Mouse (Mus musculus): ENCODE data around the gene Cd47. TPM values are rescaled to one million over a fixed set of nuclear protein-coding genes. Genes with fewer than 3 reads are reported as not detected.

The Cd47 gene
- polyA plus RNA-seq, 1 experiment from 2014 or later = 98.2 TPM

GRCm38 (mm10) chr16:49937218-49938165 lies 137.2 kb downstream of the Cd47 start:
- ATAC-seq = no peak
- no peak overlapping the region for H3K9ac ChIP-seq (ENCODE audit: low read depth, low read length)
- H3K27me3 ChIP-seq (replicated peaks; ENCODE audit: control insufficient read depth, insufficient read depth, low read length) = no peaks in the 10 kb centered on the region
- H3K4me3 ChIP-seq (ENCODE audit: low read depth, low read length) = no peak overlapping the region
- no peak overlapping the region for H3K27ac ChIP-seq (ENCODE audit: low read depth, low read length)
- no peaks in the 10 kb centered on the region for H3K9me3 ChIP-seq (ENCODE audit: control insufficient read depth)
- 51% methylated on average over 11 of the region's 11 CpGs for WGBS
- TF ChIP-seq CTCF (IDR thresholded peaks at IDR 0.05; ENCODE audit: low read depth) = no peak
- no peaks in the 10 kb centered on the region for H3K36me3 ChIP-seq (ENCODE audit: control insufficient read depth, insufficient read depth)
- H3K4me1 ChIP-seq (replicated peaks; ENCODE audit: control insufficient read depth, insufficient read depth, low read length) = peaks cover 5% of the 10 kb centered on the region
- H3K4me2 ChIP-seq (replicated peaks; ENCODE audit: low read depth) = no peak overlapping the region

DNA sequence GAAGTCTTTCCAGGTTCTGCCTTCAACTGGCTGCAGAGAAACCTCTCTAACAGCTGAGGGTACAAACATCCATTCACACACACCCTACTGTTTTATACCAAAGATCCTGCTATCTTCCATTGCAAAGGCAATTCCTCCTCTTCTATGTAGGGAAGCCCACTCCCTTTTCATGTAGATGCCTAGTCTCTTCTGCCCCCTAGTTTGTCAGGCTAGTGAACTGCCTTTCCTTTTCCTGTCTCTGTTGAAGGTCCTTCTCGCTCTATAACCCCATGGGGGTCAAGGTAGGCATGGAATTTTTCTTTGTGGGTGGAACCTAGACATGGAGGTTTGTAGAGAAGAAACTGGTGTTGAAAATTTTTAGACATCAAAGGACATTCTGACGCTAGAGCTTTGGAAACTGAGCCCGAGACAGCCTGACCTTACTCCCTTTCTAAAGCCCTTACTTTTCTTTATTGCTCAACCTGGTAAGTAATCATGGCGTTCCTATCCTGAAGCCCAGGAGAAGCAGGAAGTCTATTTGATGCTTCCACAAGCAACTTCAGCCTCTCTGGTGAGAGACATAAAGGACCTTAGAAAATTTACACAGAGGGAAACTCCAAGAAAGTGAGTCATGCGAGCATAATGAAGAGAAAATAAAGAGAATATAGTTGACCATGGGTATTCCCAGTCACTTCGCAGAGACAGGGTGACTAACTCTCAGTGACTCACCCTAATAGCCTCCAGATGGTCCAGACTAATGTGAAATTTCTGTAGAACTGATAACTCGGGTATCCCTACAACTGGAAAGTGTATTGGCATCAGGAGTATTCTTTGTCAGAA lies 138.4 kb downstream of the Cd47 start:
- no peaks in the 10 kb centered on the region for H3K9me3 ChIP-seq (ENCODE audit: control insufficient read depth)
- ATAC-seq = peak; percentile 47; the same call in 1 of the 2 replicates
- 80% methylated on average over 7 of the region's 7 CpGs for WGBS

DNA sequence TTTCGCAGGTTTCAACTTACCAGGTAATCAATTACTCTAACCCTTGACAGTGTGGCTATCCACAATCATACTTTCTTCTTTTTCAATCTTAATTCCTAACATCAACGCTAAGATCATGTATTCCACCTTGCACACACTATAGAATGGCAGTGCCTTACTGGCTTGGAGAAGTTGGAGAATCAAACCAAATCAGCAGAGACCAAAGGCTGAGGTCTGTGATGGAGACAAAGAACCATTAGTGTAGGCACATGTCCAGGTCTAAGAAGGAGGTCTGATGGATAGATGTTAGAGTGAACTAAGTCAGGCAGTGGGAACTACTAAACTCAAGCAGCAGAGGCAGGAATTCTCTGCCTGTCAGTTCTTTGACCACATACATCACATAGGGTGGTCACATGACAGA lies 139.0 kb downstream of the Cd47 start:
- Histone ChIP-seq H3K9me3 (ENCODE audit: control insufficient read depth) (no peaks in the 10 kb centered on the region), H3K4me1 (replicated peaks; ENCODE audit: control insufficient read depth, insufficient read depth, low read length) (peaks cover 5% of the 10 kb centered on the region), H3K27me3 (replicated peaks; ENCODE audit: control insufficient read depth, insufficient read depth, low read length) (no peaks in the 10 kb centered on the region), H3K27ac (ENCODE audit: low read depth, low read length) (no peak overlapping the region), H3K4me2 (replicated peaks; ENCODE audit: low read depth) (no peak overlapping the region), H3K4me3 (ENCODE audit: low read depth, low read length) (no peak overlapping the region), H3K9ac (ENCODE audit: low read depth, low read length) (no peak overlapping the region), H3K36me3 (ENCODE audit: control insufficient read depth, insufficient read depth) (no peaks in the 10 kb centered on the region)
- no peak for ATAC-seq
- 86% methylated on average over 2 of the region's 2 CpGs for WGBS
- TF ChIP-seq CTCF (IDR thresholded peaks at IDR 0.05; ENCODE audit: low read depth) = no peak

More for the DNA sequence above, 138.4 kb downstream of the Cd47 start:
- Histone ChIP-seq H3K4me3 (ENCODE audit: low read depth, low read length) (no peak overlapping the region), H3K4me2 (replicated peaks; ENCODE audit: low read depth) (no peak overlapping the region), H3K36me3 (ENCODE audit: control insufficient read depth, insufficient read depth) (no peaks in the 10 kb centered on the region), H3K27ac (ENCODE audit: low read depth, low read length) (no peak overlapping the region), H3K4me1 (replicated peaks; ENCODE audit: control insufficient read depth, insufficient read depth, low read length) (peaks cover 5% of the 10 kb centered on the region), H3K9ac (ENCODE audit: low read depth, low read length) (no peak overlapping the region), H3K27me3 (replicated peaks; ENCODE audit: control insufficient read depth, insufficient read depth, low read length) (no peaks in the 10 kb centered on the region)
- peak; percentile 44 for TF ChIP-seq CTCF (IDR thresholded peaks at IDR 0.05; ENCODE audit: low read depth)

GRCm38 (mm10) chr16:49940473-49940872 lies 140.1 kb downstream of the Cd47 start:
- Histone ChIP-seq H3K9ac (ENCODE audit: low read depth, low read length) (no peak overlapping the region), H3K36me3 (ENCODE audit: control insufficient read depth, insufficient read depth) (no peaks in the 10 kb centered on the region), H3K4me2 (replicated peaks; ENCODE audit: low read depth) (no peak overlapping the region), H3K27ac (ENCODE audit: low read depth, low read length) (no peak overlapping the region), H3K27me3 (replicated peaks; ENCODE audit: control insufficient read depth, insufficient read depth, low read length) (no peaks in the 10 kb centered on the region), H3K9me3 (ENCODE audit: control insufficient read depth) (no peaks in the 10 kb centered on the region), H3K4me1 (replicated peaks; ENCODE audit: control insufficient read depth, insufficient read depth, low read length) (peaks cover 5% of the 10 kb centered on the region), H3K4me3 (ENCODE audit: low read depth, low read length) (no peak overlapping the region)
- no peak for TF ChIP-seq CTCF (IDR thresholded peaks at IDR 0.05; ENCODE audit: low read depth)
- no peak for ATAC-seq

GRCm38 (mm10) chr16:49941031-49941430 lies 140.7 kb downstream of the Cd47 start:
- H3K4me2 ChIP-seq (replicated peaks; ENCODE audit: low read depth) = no peak overlapping the region
- H3K36me3 ChIP-seq (ENCODE audit: control insufficient read depth, insufficient read depth) = no peaks in the 10 kb centered on the region
- no peak overlapping the region for H3K4me3 ChIP-seq (ENCODE audit: low read depth, low read length)
- no peak for ATAC-seq
- no peaks in the 10 kb centered on the region for H3K9me3 ChIP-seq (ENCODE audit: control insufficient read depth)
- no peak overlapping the region for H3K9ac ChIP-seq (ENCODE audit: low read depth, low read length)
- TF ChIP-seq CTCF (IDR thresholded peaks at IDR 0.05; ENCODE audit: low read depth) = no peak
- WGBS = 86% methylated on average over 1 of the region's 1 CpGs
- no peaks in the 10 kb centered on the region for H3K27me3 ChIP-seq (replicated peaks; ENCODE audit: control insufficient read depth, insufficient read depth, low read length)
- H3K4me1 ChIP-seq (replicated peaks; ENCODE audit: control insufficient read depth, insufficient read depth, low read length) = peaks cover 5% of the 10 kb centered on the region
- no peak overlapping the region for H3K27ac ChIP-seq (ENCODE audit: low read depth, low read length)

GRCm38 (mm10) chr16:49943726-49944125 lies 143.4 kb downstream of the Cd47 start:
- Histone ChIP-seq H3K27me3 (replicated peaks; ENCODE audit: control insufficient read depth, insufficient read depth, low read length) (no peaks in the 10 kb centered on the region), H3K4me2 (replicated peaks; ENCODE audit: low read depth) (no peak overlapping the region), H3K27ac (ENCODE audit: low read depth, low read length) (no peak overlapping the region), H3K36me3 (ENCODE audit: control insufficient read depth, insufficient read depth) (no peaks in the 10 kb centered on the region), H3K9me3 (ENCODE audit: control insufficient read depth) (no peaks in the 10 kb centered on the region), H3K4me3 (ENCODE audit: low read depth, low read length) (no peak overlapping the region), H3K9ac (ENCODE audit: low read depth, low read length) (no peak overlapping the region), H3K4me1 (replicated peaks; ENCODE audit: control insufficient read depth, insufficient read depth, low read length) (no peaks in the 10 kb centered on the region)
- WGBS = 67% methylated on average over 1 of the region's 1 CpGs
- no peak for TF ChIP-seq CTCF (IDR thresholded peaks at IDR 0.05; ENCODE audit: low read depth)
- ATAC-seq = no peak
